Mouse (Mus musculus): ENCODE data around the gene Vsx2. TPM values are rescaled to one million over a fixed set of nuclear protein-coding genes. Genes with fewer than 3 reads are reported as not detected.
"Not testable (repeated sequence)": the region's sequence is repeated elsewhere in the genome, so short reads cannot be mapped to it uniquely, and the experiment has no call there.

The Vsx2 gene
- not detected in 2 replicates for polyA plus RNA-seq (2011; ENCODE audit: insufficient read length, low read depth, missing spikeins)

DNA sequence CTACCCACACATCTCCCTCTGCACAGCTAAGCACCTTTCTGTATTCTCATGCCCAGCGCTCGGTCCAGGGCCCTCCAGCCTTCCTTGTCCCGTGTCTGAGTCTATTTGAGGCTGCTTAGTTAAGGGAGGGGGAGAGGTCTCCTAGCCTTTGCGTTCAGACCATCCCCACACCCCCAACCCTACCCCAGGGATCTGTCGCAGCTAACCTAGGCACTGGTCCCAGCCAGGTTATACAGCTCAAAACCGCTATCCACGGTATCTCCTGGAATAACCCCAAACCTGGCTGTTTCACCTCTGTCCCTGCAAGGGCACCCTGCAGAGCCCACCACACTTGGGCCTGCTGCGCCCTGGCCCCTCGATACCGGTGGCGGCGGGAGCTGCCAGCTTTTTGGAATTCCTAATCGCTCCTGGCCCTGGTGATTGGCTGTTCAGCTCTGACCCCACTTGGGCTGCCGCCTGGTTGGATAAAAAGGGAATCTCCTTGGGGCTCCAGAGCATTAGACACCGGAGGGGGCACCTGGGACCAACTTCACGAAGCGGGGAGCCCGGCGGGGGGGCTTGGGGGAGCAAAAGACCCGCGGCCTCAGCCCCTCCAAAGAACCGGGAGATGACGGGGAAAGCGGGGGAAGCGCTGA lies at the start of gene Vsx2:
Gene Vsx2, plus strand, starts transcription at position 427 of the 635 bp plus-strand sequence.
- H3K4me1 ChIP-seq (ENCODE audit: control insufficient read depth, insufficient read depth, low read length) = no peaks in the 10 kb centered on the region
- no peak within 1 kb of the TSS for H3K27ac ChIP-seq (ENCODE audit: insufficient read depth, low read length)
- no peak for TF ChIP-seq POLR2A (IDR thresholded peaks at IDR 0.05; ENCODE audit: low read depth, low read length)
- no peak for TF ChIP-seq CTCF (IDR thresholded peaks at IDR 0.05; ENCODE audit: borderline replicate concordance, insufficient read depth, low read length)
- H3K4me3 ChIP-seq (ENCODE audit: insufficient read depth, low read length) = no peak within 1 kb of the TSS

DNA sequence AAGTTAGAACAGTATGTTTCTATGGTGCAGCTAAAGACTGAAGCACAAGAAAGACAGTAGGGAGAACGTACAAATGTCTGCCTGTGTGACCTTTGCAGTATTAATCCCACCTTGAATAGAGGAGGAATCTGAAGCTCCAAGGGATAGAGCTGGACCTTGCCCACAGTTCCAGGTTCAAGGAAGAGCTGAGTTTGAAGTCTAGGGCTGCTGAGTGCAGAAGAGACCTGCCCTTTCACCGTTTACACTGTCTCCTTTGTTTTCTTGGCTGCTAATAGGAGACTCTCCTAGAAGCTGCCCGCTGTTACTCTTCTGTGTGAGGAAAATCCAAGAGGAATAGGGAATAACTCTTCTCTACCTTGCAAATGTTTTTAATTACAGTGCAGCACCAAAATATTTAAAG lies 45.8 kb upstream of the Vsx2 start:
- Histone ChIP-seq H3K27ac (ENCODE audit: insufficient read depth, low read length) (no peak overlapping the region), H3K4me3 (ENCODE audit: insufficient read depth, low read length) (no peak overlapping the region), H3K4me1 (ENCODE audit: control insufficient read depth, insufficient read depth, low read length) (no peaks in the 10 kb centered on the region)
- TF ChIP-seq POLR2A (IDR thresholded peaks at IDR 0.05; ENCODE audit: low read depth, low read length) (no peak), CTCF (IDR thresholded peaks at IDR 0.05; ENCODE audit: borderline replicate concordance, insufficient read depth, low read length) (no peak)

DNA sequence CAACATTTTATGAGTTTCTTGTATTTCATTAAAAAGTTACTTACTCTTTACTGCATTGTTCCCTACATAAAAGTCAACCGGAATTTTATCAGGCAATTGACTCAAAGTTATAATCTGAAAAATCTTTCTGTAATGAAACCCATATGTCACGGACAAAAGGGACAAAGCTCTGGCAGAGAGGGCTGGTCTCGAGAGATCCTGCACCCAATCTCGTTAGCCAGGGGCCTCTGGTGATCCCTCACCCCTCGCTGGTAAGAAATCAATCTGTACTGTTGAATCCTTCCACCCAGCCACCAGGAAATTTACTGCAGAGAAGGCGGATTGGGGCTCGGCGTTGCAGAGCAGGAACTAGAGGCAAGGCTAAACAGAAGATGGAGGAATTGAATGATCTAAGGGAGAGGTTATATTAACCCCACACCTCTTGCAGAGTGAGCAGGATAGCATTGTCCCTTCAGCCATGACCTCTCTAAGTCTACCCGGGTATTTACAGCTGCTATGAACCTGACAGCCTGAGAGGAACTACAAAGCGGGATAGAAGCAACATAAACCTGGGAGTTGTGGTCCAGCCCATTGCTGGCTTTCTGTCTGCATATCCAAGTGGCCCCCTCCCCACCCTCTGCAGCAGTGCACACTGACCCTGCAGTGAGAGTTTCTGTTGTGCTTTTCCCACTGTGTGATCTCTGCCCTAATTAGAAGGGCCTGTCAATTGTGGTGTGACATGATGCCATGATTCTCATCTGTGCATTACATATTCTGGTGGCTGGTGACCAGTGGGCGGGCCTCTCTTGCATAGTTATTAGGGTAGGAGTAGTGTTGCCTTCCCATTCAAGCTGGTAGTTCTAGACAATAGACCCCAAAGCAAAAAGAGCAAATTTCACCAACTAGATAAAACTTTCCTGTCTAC lies 45.2 kb upstream of the Vsx2 start:
- Histone ChIP-seq H3K4me3 (ENCODE audit: insufficient read depth, low read length) (no peak overlapping the region), H3K27ac (ENCODE audit: insufficient read depth, low read length) (0 out of 2 replicates have a peak overlapping the region, but pooled peaks have one; percentile 32)
- TF ChIP-seq CTCF (IDR thresholded peaks at IDR 0.05; ENCODE audit: borderline replicate concordance, insufficient read depth, low read length) (no peak), POLR2A (IDR thresholded peaks at IDR 0.05; ENCODE audit: low read depth, low read length) (no peak)

DNA sequence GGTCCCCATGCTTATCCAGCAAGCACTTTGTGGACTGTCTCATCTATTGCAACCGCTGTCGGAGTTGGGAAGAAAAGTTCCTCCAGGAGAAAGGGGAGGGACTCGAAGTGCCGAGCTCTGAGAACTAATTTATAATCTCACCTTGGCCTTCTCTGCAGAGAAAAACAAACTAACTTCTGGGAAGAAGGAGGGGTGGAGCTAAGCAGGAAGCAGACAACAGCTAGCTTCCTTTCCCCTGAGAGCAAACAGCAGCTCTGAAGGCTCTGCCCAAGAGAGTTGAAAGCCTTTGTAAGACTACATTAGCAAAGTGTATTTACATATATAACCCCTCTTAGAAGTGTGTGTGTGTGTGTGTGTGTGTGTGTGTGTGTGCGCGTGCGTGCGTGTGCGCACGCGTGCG lies 44.1 kb upstream of the Vsx2 start:
- no peak overlapping the region for H3K4me3 ChIP-seq (ENCODE audit: insufficient read depth, low read length)
- H3K4me1 ChIP-seq (ENCODE audit: control insufficient read depth, insufficient read depth, low read length) = no peaks in the 10 kb centered on the region
- no peak overlapping the region for H3K27ac ChIP-seq (ENCODE audit: insufficient read depth, low read length)
- TF ChIP-seq CTCF (IDR thresholded peaks at IDR 0.05; ENCODE audit: borderline replicate concordance, insufficient read depth, low read length) (no peak), POLR2A (IDR thresholded peaks at IDR 0.05; ENCODE audit: low read depth, low read length) (no peak)

More for the DNA sequence above, 45.2 kb upstream of the Vsx2 start:
- no peaks in the 10 kb centered on the region for H3K4me1 ChIP-seq (ENCODE audit: control insufficient read depth, insufficient read depth, low read length)

DNA sequence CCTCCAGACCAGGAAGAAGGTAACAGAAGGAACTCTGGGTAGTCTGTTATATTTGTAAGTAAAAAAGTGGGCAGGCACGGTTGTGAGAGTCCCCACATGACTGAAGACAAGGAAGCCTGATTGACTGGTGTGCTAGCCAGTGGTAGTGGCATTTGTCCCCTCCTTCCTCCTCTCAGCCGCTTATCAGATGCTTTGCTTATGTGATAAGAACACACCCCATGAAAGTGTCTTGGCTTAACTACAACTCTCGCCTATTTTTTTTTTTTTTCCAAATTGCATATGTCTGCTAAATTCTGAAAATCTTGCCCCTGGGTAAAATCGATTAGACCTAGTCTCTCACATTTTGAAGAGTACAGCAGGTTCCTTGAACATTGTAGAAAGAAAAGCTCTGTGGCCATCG lies 39.1 kb upstream of the Vsx2 start:
- TF ChIP-seq POLR2A (IDR thresholded peaks at IDR 0.05; ENCODE audit: low read depth, low read length) = no peak
- no peak for TF ChIP-seq CTCF (IDR thresholded peaks at IDR 0.05; ENCODE audit: borderline replicate concordance, insufficient read depth, low read length)
- Histone ChIP-seq H3K4me1 (ENCODE audit: control insufficient read depth, insufficient read depth, low read length) (no peaks in the 10 kb centered on the region), H3K27ac (ENCODE audit: insufficient read depth, low read length) (no peak overlapping the region), H3K4me3 (ENCODE audit: insufficient read depth, low read length) (no peak overlapping the region)

DNA sequence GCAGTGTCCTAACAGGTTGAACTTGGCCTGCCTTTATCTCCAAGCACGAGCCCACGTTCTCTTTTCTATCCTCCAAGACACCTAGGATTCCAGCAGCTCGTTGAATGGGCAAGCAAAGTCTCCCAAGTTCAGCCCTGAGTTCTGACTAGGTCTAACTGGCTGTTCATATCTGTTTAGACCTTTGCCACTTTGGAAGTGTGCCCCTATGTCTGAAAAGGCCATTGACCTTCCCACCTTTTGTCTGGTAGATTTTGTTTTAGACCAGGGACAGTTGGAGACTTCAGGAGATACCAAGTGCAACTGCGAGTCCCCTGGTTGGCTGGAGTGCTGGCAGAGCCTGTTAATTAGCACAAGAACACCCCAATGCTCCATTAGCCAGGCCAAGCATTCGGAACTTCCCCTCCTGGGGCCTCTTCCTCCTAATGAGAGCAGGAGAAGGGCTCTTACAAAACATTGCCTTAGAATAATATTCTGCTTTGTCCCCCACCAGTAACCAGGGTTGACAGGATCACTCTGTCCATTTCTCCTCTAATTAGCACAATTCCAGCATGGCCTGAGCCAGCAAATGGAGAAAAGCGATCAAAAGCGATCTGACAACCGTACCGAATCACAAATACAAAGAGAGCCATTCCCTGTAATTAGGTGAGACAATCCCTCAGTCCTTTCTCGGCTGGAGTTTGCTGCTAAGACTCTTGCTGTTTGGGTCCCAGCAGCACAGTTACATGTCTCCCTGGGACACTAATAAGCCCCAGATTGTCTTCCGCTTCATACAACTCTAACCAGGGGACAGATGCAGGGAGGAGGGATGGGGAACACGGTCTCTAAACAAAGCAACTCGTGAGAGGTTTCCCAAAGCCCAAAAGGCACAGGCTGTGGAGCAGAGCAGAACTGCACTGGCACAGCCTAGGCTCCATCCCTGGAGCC lies 37.4 kb upstream of the Vsx2 start:
- no peak overlapping the region for H3K4me3 ChIP-seq (ENCODE audit: insufficient read depth, low read length)
- no peak overlapping the region for H3K27ac ChIP-seq (ENCODE audit: insufficient read depth, low read length)
- no peaks in the 10 kb centered on the region for H3K4me1 ChIP-seq (ENCODE audit: control insufficient read depth, insufficient read depth, low read length)
- no peak for TF ChIP-seq POLR2A (IDR thresholded peaks at IDR 0.05; ENCODE audit: low read depth, low read length)
- TF ChIP-seq CTCF (IDR thresholded peaks at IDR 0.05; ENCODE audit: borderline replicate concordance, insufficient read depth, low read length) = no peak

DNA sequence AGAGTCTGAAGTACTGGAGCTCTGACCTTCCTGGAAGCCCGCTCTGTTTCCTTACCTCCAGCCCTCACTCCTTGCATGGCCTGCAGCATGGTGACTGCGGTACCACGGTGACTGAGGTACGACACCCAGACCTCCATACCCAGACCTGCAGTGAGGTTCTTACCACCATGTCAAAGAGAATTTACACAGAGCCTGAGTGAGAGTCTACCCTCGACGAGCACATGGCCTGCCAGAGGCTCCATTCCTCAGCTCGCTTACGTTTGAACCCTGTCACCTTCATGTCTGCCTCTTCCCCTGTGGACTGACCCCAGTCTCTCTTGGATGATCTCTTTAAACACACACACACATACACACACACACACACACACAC lies 36.7 kb upstream of the Vsx2 start:
- H3K4me3 ChIP-seq (ENCODE audit: insufficient read depth, low read length) = no peak overlapping the region
- no peak overlapping the region for H3K27ac ChIP-seq (ENCODE audit: insufficient read depth, low read length)
- no peak for TF ChIP-seq POLR2A (IDR thresholded peaks at IDR 0.05; ENCODE audit: low read depth, low read length)
- no peak for TF ChIP-seq CTCF (IDR thresholded peaks at IDR 0.05; ENCODE audit: borderline replicate concordance, insufficient read depth, low read length)
- H3K4me1 ChIP-seq (ENCODE audit: control insufficient read depth, insufficient read depth, low read length) = no peaks in the 10 kb centered on the region

DNA sequence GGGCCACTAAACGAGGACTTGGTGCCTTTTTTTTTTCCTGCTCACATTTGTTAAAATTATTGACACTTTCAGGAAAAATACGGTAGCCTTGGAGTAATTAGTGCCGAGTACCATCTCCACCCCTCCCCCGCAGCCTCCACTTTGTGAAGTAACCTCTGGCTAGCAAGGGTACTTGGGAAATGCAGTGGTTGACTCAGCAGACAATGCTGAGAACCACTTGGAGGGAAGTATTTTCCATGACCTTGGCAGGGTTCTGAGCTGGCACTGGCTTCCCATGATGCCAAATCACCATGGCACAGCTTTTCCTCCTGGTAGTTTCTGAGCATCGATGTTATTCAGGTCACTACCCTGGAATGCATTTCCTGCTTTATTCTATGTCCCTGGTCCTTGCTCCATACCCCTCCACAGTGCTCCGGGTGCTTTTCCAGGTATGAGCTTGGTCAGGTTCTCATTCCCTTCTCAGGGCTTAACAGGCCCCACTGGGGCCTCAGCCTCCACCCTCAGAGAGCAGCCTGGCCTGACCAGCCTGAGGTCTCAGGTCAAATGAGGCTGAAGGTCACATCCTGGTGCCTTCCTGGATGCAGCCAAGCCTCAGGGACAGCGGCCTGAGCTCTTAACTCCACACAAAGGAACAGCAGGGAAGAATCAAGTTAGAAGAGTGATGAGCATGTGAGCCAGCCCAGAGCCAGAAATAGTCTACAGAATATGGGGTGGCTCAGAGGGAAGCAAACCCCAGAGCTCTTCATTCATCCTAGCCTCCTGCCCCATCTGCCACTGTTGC lies 35.7 kb upstream of the Vsx2 start:
- Histone ChIP-seq H3K4me1 (ENCODE audit: control insufficient read depth, insufficient read depth, low read length) (no peaks in the 10 kb centered on the region), H3K4me3 (ENCODE audit: insufficient read depth, low read length) (no peak overlapping the region), H3K27ac (ENCODE audit: insufficient read depth, low read length) (no peak overlapping the region)
- TF ChIP-seq POLR2A (IDR thresholded peaks at IDR 0.05; ENCODE audit: low read depth, low read length) (no peak), CTCF (IDR thresholded peaks at IDR 0.05; ENCODE audit: borderline replicate concordance, insufficient read depth, low read length) (no peak)

DNA sequence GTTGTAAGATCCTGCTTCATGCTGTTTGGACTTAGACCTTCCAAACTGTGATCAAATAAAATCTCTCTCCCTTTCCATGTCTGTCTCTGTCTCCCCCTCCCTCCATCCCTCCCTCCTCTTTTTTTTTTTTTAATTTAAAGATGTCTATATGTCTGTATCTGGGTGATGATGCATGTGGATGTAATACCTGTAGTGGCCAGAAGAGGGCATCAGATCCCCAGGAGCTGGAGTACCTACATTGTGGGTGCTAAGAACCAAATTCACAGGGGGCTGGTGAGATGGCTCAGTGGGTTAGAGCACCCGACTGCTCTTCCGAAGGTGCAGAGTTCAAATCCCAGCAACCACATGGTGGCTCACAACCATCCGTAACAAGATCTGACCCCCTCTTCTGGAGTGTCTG lies 30.0 kb upstream of the Vsx2 start:
- H3K4me1 ChIP-seq (ENCODE audit: control insufficient read depth, insufficient read depth, low read length); H3K27ac ChIP-seq (ENCODE audit: insufficient read depth, low read length); H3K4me3 ChIP-seq (ENCODE audit: insufficient read depth, low read length): not testable (repeated sequence)

Measured in embryonic fibroblast, embryonic 13.5 days (primary cell).